Mouse (Mus musculus): ENCODE data around the gene Fancc.

The Fancc gene

DNA sequence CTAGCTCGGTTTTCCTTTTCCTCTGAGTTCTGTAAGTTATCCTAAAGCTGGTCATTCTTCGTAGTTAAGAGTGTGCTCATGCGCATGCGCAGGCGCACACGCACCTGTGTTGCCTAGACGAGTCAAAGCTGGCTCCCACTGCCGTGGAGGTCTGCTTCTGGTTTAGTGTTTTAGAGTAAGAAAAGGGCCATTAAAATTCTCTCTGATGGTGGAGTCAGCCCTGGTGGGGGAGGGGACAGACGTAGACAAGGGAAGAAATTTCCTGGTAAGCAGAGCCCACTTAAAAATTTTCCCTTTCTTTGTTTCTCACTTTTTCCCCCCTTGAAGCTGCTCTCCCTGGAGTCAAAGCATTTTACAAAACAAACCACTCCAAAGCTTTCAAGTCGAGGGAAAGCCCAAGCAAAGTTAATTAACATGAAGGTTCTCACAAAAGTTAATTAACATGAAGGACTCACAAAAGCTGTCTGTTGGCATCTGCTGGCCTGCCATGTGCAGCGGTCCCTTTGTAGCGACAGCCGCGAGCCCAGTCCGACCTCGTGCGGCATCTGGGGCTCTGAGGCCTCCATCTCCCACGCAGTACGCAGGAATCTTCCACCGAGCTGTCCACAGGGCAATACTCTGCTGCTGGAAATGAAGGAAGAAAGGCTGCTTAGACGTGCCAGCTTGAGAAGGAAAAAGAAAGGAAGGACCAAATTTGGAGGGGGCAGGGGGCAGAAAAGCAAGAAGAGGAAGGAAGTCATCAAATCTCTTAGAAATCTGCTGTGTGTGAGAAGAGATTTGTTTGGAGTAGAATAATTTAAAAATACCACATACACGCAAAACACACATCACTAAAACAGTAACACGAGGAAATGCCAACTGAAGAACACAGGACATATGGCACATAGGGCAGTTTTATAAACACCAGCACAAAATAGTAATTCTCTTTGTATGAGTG, at the start of gene Fancc:
Fancc (minus strand) TSS at position 633 of the 937 bp plus-strand sequence.
- no peak for DNase-seq (ENCODE audit: low spot score in 2 of 2)

- DNase-seq (ENCODE audit: low spot score in 2 of 2), result no peak
These were observed 48.2 kb upstream of the Fancc start for GRCm38 (mm10) chr13:63545291-63545690.

DNA sequence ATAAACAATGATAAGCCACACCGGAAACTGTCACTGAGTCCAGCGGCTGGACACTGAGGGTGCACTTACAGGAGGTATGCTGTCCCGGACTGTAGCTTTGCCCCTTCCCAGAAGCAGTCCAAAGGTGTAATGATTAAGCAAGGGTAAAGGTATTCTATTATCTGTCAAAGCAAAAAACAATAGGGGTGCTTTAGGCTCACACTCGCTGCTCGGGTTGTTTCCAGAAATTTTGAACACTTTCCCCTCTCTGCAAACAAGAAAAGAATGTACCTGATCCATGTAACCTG, 47.8 kb upstream of the Fancc start:
- DNase-seq (ENCODE audit: low spot score in 2 of 2), result no peak

DNA sequence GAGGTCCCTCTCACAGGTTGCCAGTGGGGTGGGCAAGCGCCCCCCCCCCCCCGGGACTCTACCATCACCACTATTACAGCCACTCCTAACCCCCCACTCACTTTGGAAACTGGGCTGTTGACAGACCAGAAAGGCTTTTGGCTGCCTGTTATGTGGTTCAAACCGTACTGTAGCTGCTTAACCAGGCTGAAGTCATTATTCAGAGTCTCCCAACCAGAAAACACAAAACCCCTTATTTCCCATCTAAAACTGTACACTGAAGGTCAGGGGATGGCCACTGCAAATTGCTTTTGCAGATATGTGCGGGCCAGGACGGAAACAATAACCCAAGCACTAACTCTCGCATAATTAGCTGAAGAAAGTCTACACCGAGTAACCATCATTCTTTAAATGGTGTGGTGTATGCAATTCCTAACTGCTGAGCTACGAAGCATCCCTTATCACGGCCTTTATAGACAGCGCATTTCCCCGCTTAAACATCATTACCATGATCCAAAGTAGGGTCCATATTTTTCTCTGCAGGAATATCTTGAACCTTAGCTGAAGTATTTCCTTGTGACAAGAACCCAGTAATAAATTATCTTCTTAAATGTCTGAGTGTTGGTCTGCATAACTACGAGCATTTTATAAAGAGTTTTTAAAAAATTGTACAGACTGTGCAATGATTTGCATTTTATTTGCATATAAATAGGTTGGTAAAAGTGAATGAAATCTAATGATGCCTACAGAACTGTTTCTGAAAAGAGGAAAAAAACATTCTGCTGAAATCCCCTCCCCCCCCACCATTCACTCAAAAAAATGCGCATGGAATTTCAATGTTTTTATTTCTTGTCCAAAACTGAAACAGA, 47.3 kb upstream of the Fancc start:
- no peak for DNase-seq (ENCODE audit: low spot score in 2 of 2)

DNA sequence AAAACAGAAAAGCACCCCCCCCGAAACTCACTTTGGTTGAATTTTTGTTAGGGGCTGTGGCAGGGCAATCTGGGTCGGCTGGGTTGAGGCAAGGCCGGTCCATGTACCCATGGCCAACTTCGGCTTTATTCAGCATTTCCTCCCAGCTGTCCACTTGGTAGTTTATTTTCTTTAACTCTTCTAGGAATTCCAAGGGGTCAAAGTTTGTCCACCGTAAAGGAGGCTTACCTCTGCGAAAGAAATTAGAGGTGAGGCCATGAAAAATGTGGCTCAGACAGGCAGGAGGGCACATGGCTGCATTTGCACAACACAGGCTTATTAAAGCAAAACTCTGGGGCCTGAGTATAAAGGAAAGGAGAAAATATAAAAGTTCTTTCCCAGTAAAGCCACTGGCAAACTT, 46.4 kb upstream of the Fancc start:
- DNase-seq (ENCODE audit: low spot score in 2 of 2), result no peak

GRCm38 (mm10) chr13:63542796-63543384, 45.8 kb upstream of the Fancc start:
- DNase-seq (ENCODE audit: low spot score in 2 of 2), result no peak

DNA sequence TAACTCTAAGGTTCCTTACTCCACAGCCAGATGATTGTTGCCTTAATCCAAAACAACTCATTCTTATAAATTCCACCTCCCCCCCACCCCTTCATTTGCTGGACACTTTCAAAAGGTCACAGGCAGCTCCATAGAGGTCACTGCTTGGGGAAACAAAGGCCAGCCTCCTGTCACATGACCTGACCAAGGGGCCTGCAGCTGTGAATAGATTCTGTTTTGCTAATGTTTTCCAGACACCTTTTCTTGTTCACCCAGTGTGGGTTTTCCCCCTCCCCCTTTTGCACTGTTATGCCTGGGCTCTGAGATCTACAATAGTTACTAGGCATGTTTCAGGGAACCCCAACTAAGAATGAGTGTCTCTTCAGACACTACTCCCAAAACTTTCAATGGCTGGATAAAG, 44.4 kb upstream of the Fancc start:
- no peak for DNase-seq (ENCODE audit: low spot score in 2 of 2)

GRCm38 (mm10) chr13:63540584-63540983, 43.5 kb upstream of the Fancc start:
- DNase-seq (ENCODE audit: low spot score in 2 of 2), result no peak

DNA sequence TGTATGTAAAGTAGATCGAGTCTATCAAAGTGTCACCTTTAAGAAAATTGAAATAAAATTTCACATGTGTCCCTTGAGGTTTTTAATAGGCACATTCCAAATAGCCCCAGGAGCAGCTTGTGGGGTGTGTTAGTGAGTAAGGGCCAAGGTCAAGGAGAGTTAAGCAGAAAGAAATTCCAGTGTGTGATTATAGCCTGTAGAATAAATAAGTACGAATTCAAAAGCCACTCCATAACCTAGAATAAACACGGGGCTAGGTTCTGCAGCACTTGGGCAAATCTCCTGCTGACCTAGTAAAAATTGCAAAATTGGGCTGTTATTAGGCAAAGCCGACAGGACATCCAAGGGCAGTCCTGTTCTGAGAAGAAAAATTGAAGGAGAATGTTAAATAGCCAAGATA, 37.9 kb upstream of the Fancc start:
- no peak for DNase-seq (ENCODE audit: low spot score in 2 of 2)

GRCm38 (mm10) chr13:63530857-63531256, 33.8 kb upstream of the Fancc start:
- DNase-seq (ENCODE audit: low spot score in 2 of 2), result no peak

DNA sequence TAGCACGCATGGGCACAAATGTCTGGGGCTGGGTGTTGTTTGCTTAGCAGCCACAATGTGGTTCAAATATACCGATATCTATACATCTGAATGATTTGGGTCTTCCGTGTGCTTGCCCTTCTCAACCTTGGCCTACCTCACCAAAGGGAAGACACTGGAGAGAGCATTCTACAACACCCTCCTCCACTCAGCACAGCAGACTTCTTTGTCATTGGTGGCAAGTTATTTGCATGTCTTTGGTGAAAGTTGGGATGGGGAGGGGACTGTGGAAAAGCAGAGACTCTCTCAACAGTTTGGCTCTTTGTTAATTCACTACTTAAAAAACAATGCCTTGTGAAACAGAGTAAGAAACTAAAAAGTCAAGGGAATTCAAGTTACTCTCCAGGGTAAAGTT, 33.3 kb upstream of the Fancc start:
- no peak for DNase-seq (ENCODE audit: low spot score in 2 of 2)

- no peak for DNase-seq (ENCODE audit: low spot score in 2 of 2)
These were observed 32.7 kb upstream of the Fancc start for GRCm38 (mm10) chr13:63529602-63530370.

- no peak for DNase-seq (ENCODE audit: low spot score in 2 of 2)
These were observed 31.8 kb upstream of the Fancc start for GRCm38 (mm10) chr13:63528852-63529251.

DNA sequence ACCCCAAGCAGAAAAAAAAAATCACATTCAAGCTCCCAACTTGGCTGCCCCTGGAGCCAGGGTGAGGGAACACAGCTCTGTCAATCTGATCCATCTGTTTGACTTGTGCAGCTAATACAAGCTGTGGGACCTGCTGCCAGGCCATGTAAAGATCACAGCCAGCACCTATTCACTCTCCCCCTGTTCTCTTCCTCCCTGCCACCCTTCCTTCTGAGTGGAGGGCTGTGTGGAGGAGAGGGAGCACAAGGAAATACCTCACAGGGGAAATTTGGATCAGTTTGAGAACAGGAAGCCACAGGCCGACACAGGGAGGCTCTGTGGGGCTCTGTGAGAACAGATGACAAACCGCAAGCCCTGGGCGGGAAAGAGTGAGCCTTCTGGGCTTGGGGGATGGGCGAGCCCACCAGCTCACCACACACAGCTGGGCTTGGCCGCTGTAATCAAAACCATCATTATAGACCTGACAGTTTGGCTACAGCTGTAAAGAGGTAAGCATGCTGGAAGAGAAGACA, 31.1 kb upstream of the Fancc start:
- DNase-seq (ENCODE audit: low spot score in 2 of 2), result no peak

GRCm38 (mm10) chr13:63525571-63526197, 28.6 kb upstream of the Fancc start:
- no peak for DNase-seq (ENCODE audit: low spot score in 2 of 2)

- DNase-seq (ENCODE audit: low spot score in 2 of 2), result no peak
These were observed 27.8 kb upstream of the Fancc start for GRCm38 (mm10) chr13:63524608-63525570.

DNA sequence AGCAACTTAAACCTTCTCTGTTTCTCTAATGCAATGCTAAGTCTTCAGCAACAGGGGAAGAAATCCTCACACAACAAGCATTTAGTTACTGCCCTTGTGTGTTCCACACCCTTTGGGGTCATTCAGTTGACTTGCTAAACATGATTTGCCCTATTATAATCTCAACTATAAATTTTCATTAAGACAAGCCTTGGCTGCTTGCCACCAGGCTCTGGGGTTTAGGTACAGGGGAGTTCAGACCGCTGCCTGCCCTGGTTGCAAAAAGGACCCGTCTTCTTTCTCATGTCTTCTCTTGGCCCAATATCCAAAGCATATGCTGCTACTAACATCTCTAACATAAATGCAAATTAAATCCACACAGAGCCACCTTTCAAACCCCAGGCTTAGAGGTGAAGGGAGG, 27.0 kb upstream of the Fancc start:
- DNase-seq (ENCODE audit: low spot score in 2 of 2), result no peak

DNA sequence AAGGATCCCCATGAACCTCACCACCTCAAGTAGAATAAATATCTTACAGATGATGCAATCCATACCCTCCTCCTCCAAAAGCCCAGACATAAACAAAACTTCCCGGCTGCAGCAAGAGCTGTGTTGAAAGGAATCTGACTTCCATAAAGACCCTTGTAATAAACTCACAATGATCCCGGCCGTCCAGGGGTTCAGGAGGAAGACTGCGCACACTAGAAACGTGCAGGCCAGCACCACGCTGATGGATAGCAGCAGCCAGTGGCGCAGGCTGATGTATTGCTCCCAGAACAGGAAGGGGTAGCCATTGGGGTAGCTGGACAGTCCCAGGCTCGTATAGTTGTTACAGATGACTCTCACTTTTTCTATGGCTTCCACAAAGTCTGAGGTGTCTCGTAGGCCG, 25.8 kb upstream of the Fancc start:
- no peak for DNase-seq (ENCODE audit: low spot score in 2 of 2)

DNA sequence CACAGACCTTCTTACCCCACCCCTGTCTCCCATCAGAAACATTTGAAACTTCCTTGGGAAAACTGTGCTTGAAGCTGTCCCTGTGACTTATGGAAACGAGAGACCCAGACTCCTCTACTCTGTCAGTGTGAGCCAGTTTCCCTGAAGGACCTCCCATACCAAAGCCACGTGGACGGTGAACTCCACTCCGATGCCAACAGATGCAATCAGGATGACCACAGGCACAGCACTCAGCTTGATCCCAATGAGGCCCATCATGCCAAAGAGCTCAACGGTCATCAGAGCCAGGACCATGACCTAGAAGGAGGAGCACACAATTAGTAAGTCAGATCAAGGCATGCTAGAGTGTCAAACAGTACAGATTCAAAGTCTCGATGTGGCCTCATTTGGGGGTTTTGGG, 23.0 kb upstream of the Fancc start:
- DNase-seq (ENCODE audit: low spot score in 2 of 2), result no peak

DNA sequence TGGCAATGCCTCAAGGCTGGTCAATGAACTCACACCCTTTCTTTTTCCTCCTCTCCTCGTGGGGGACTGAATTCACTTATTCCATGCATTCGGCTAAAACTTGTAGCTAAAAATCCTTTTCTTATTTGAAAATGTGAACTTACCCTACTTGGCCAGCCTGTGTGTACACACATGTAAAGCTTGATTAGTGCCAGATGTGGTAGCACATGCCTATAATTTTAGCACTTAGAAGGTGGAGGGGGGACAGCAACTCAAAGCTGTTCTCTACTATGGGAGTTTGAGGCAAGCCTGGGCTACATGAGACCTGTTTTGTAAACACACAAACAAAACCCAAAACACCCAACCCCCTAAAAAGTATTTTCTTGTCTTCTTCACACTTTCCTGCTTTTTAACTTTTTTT, 19.5 kb upstream of the Fancc start:
- DNase-seq (ENCODE audit: low spot score in 2 of 2), result no peak
